Mouse (Mus musculus): ENCODE results near the gene Igfbp3. TPM values are rescaled to one million over a fixed set of nuclear protein-coding genes. Genes with fewer than 3 reads are reported as not detected.

Gene Igfbp3
- polyA plus RNA-seq, 1 experiment, result 22.6 TPM

DNA sequence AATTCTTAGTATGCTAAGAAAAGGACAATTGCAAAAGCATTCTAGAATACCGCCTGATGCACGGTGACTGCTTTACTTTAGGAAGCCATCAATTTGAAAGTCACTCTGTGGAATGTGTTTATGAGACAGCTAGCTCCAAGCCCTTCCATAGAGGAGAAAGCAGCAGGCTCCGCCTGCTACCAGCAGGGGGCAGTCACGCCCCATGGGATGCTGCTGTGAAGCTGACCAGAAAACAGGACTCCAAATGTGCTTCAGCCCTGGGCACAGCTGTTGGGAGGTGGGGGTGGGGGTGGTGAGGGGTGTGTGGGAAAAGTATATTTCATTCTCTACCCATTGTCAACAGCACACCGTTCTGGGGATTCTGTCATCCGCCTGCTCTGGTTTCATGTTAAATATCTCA, 3.4 kb downstream of the Igfbp3 start:
- DNase-seq (ENCODE audit: low read depth), result peak; percentile 82
- TF ChIP-seq POLR2A (IDR thresholded peaks at IDR 0.05; ENCODE audit: borderline replicate concordance, extremely low read depth, insufficient read depth, insufficient read length, poor library complexity, severe bottlenecking), result no peak
- peak; percentile 99 for TF ChIP-seq CTCF (IDR thresholded peaks at IDR 0.05; ENCODE audit: borderline replicate concordance, extremely low read depth, insufficient read depth, insufficient read length)

DNA sequence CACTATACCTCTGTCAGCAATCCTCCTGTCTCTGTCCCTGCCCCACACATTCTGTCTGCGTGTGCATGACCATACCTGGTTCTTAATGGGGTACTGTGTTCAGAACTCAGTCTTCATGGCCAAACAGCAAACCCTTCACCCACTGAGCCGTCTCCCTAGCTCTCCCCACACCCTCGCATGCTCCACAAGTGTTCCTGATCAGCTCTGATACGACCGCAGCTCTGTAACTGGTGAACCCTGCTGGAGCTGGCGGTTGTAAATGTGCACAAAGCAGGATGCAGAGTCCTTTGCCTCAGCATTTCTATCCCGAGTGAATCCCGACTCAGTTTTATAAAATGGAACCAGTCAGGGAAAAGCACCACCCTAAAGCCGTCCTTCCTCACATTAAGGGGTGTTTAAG, 9.9 kb downstream of the Igfbp3 start:
- DNase-seq (ENCODE audit: low read depth), result no peak
- no peak for TF ChIP-seq POLR2A (IDR thresholded peaks at IDR 0.05; ENCODE audit: borderline replicate concordance, extremely low read depth, insufficient read depth, insufficient read length, poor library complexity, severe bottlenecking)
- TF ChIP-seq CTCF (IDR thresholded peaks at IDR 0.05; ENCODE audit: borderline replicate concordance, extremely low read depth, insufficient read depth, insufficient read length), result no peak

DNA sequence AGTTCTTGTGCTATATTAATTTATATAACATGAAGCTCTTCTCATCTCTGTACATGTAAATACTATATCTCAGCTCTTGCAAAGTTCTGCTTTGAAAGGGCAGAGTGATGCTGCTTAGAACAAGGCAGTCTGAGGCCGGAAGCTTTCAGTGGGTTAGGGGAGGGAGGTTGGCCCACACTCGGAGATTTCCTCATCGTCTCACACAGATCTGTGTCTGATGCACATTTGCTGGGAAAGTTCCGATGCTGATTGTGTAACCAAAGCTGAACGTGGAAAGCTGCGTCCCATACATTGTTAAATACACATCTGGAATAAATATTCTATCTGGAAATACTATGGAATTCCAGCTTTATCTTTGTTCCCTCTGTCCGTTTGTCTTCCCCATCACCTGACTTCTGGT, 11.5 kb downstream of the Igfbp3 start:
- TF ChIP-seq POLR2A (IDR thresholded peaks at IDR 0.05; ENCODE audit: borderline replicate concordance, extremely low read depth, insufficient read depth, insufficient read length, poor library complexity, severe bottlenecking), result no peak
- TF ChIP-seq CTCF (IDR thresholded peaks at IDR 0.05; ENCODE audit: borderline replicate concordance, extremely low read depth, insufficient read depth, insufficient read length), result no peak
- no peak for DNase-seq (ENCODE audit: low read depth)

DNA sequence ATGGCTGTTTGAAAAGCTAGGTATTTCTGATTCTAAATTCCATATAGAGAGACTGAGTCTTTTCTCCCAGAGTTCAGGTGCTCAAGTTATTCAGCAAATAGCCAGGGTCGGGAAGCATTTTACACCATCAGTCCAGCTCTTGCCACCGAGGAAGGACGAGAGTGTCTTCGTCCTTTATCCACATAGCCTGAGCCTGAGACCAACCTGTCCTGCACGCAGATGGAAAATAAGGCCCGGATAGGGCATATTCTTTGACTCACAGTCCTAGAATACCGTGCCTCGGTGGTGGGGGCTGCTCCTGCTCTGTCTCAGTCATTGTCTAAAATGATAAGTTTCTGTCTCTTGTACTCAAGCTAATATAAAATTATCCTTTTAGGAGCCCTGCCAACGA, 13.3 kb downstream of the Igfbp3 start:
- no peak for DNase-seq (ENCODE audit: low read depth)
- TF ChIP-seq POLR2A (IDR thresholded peaks at IDR 0.05; ENCODE audit: borderline replicate concordance, extremely low read depth, insufficient read depth, insufficient read length, poor library complexity, severe bottlenecking) (no peak), CTCF (IDR thresholded peaks at IDR 0.05; ENCODE audit: borderline replicate concordance, extremely low read depth, insufficient read depth, insufficient read length) (no peak)

DNA sequence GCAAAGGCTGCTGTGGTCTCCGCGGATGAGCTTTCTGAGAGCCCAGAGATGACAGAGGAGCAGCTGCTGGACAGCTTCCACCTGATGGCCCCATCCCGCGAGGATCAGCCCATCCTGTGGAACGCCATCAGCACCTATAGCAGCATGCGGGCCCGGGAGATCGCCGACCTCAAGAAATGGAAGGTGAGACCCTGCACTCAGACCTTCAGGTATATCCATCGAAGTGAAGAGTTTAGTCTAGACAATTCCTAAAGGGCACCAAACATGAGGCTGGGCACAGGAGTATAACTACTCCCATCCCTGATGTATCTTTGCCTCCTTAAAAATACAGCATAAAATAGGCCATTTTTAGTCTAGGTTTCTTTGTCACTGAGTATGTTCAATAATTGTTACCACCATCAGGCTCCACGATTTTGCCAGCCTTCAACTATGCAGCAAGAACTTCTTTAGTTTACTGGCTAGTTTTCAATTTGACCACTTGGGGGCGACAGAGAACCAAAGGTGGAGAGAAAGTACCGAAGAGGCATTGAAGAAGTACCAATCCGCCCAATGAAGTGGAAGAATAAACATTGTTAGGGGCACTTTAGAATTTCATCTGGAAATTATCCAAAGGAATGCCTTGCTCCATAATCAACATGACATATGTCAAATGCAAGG, 13.9 kb downstream of the Igfbp3 start:
- DNase-seq (ENCODE audit: low read depth), result peak; percentile 82
- TF ChIP-seq CTCF (IDR thresholded peaks at IDR 0.05; ENCODE audit: borderline replicate concordance, extremely low read depth, insufficient read depth, insufficient read length) (peak; percentile 68; the same call in 1 of the 2 replicates), POLR2A (IDR thresholded peaks at IDR 0.05; ENCODE audit: borderline replicate concordance, extremely low read depth, insufficient read depth, insufficient read length, poor library complexity, severe bottlenecking) (no peak)

DNA sequence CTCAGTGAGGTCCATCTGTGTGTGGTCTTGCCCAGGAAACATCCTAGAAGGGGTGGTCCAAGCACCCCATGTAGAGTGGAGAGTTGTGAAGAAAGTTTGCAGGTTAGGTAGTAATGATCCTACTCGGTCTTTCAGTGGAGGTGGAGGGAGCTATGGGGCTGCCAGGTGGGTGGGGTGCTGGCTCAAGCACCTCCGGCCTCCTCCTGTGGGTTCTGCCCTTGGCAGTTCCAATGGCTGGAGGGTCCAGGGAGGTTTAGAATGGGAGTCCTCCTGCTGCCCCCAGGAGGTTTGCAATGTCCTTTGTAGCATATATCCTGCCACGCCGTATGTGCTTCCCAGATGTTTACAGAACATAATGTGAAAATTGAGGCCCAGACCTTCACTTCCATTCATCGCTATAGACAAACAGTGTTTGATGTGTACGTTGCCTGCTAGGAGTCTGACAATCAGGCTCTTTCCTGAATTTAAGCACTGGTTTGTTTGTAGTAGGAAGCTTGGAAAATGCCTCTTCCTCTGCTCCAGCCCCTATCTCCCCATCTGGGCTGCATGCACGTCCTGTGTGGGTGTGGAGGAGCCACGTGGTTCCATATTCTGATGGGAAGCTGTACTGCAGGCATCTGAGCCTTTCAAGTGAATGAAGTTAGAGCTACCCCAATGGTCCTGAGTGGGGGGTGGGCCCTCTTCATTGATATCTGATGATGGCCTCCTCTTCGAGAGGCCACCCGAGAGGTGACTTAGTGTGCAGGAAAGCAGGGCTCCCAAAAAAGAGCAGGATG, 15.1 kb downstream of the Igfbp3 start:
- no peak for DNase-seq (ENCODE audit: low read depth)
- TF ChIP-seq CTCF (IDR thresholded peaks at IDR 0.05; ENCODE audit: borderline replicate concordance, extremely low read depth, insufficient read depth, insufficient read length) (no peak), POLR2A (IDR thresholded peaks at IDR 0.05; ENCODE audit: borderline replicate concordance, extremely low read depth, insufficient read depth, insufficient read length, poor library complexity, severe bottlenecking) (no peak)

DNA sequence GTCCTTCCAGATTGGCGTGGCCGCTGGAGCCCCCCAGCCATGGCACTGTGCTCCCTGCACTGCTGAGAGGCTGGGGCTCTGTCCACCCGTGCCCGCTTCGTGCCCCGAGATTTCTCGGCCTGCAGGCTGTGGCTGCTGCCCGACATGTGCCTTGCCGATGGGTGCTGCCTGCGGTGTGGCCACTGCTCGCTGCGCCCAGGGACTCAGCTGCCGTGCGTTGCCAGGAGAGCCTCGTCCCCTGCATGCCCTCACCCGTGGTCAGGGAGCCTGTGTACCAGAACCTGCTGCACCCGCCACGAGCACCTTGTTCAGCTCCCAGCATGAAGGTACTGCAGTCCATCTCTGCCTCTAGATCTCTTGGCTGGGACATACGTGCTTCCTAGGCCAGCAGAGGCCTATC, 15.7 kb downstream of the Igfbp3 start:
- DNase-seq (ENCODE audit: low read depth), result no peak
- no peak for TF ChIP-seq CTCF (IDR thresholded peaks at IDR 0.05; ENCODE audit: borderline replicate concordance, extremely low read depth, insufficient read depth, insufficient read length)

DNA sequence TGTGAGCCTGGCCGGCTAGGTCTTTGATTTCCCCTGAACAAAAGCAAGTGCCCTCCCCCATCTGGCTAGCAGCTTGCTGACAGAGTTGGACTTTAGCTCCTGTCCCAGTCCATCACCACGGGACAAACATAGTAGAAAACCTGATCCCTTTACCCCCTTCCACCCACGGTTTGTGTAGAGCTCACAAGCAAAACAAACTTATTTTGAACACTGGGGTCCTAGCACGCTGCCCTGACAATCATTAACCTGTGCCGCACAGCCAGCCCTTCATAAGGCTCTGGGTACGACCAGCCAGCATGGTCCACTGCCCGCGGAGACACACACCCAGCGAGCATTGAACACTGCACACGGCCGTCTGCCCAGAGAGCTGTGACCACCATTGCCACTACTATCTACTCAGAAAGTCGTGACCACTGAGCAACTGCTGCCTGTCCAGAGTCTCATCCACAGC, 16.2 kb downstream of the Igfbp3 start, which contains the start of gene Igfbp1:
TSS of gene Igfbp1 (plus strand) at position 292 of the 451 bp plus-strand sequence.
- TF ChIP-seq POLR2A (IDR thresholded peaks at IDR 0.05; ENCODE audit: borderline replicate concordance, extremely low read depth, insufficient read depth, insufficient read length, poor library complexity, severe bottlenecking), result no peak
- no peak for TF ChIP-seq CTCF (IDR thresholded peaks at IDR 0.05; ENCODE audit: borderline replicate concordance, extremely low read depth, insufficient read depth, insufficient read length)
- DNase-seq (ENCODE audit: low read depth), result peak; percentile 31

DNA sequence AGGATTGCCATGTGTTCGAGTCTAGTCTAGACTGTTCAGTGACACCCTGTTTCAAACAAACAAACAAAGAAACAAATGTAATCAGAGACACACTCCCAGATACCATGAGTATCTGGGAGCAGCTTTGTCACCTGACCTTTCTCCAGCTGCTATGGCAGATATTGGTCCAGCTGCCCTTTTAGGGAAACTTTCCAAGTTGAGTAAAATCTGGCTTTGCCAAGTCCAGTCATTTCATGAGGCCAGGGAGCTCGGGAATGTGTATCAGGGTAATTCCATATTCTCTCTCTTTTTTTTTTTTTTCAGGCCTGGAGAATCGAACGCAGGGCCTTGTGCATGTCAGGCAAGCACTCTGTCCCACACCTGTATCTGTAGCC, 18.4 kb downstream of the Igfbp3 start:
- no peak for DNase-seq (ENCODE audit: low read depth)

DNA sequence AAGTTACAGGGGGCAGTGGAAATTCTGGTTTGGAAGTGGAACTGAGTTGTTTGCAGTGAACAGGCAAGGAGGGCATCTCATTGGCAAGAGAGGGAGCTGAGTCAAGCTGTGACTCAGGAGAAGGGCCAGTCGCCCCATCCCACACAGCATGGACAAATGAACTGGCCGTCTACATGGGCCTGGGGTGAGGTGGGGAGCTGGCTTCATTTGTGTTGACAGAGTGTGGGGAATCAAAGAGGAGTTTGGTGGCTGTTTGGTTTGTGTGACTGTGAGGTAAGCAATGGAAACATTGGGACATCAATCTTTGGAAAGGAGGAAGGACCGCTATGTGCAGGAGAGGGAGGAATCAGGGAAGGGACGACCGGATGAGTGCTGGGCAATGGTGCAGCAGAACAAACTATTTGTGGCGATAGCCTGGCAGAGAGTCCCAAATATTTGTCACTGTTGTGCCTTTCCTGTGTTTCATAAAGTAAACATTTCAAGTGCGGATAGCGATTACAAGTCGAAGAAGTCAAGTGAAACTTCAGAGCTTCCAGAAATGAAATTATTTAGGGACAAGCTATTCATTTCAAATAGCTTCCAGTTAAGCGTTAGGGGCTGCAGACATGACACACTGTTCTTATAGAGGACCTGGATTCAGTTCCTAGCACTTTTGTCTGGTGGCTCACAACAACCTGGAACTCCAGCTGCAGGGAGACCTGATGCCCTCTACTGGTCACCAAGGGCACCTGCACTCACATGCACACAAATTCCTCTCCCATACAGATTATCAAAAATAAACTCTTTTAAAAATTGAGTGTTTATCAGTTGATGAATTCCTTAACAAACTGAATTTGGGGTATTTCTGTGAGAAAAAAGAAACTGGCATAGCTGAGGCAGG, 19.1 kb downstream of the Igfbp3 start:
- no peak for TF ChIP-seq POLR2A (IDR thresholded peaks at IDR 0.05; ENCODE audit: borderline replicate concordance, extremely low read depth, insufficient read depth, insufficient read length, poor library complexity, severe bottlenecking)
- peak; percentile 35; the same call in 1 of the 2 replicates for TF ChIP-seq CTCF (IDR thresholded peaks at IDR 0.05; ENCODE audit: borderline replicate concordance, extremely low read depth, insufficient read depth, insufficient read length)

More for the DNA sequence above, 18.4 kb downstream of the Igfbp3 start:
- TF ChIP-seq POLR2A (IDR thresholded peaks at IDR 0.05; ENCODE audit: borderline replicate concordance, extremely low read depth, insufficient read depth, insufficient read length, poor library complexity, severe bottlenecking) (no peak), CTCF (IDR thresholded peaks at IDR 0.05; ENCODE audit: borderline replicate concordance, extremely low read depth, insufficient read depth, insufficient read length) (no peak)

DNA sequence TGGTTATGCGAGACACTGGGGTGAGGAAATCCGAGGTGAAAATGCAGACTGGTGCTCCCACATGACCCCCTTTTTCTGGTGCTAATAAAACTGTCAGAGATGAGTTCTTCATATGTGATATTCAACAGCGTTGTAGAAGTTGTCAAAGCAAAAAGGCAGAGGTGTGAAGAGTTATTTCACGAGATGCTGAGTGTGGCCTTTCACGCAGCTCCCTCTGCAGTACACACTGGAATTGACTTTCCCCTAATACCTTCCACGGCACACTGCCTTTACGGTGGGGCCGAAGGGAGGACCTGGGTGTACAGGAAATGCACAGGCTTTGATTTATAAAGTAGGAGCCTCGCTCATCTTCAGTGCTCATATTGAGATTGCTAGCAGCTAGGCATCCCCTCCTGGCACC, 20.6 kb downstream of the Igfbp3 start:
- DNase-seq (ENCODE audit: low read depth), result peak; percentile 28
- TF ChIP-seq CTCF (IDR thresholded peaks at IDR 0.05; ENCODE audit: borderline replicate concordance, extremely low read depth, insufficient read depth, insufficient read length), result no peak
- TF ChIP-seq POLR2A (IDR thresholded peaks at IDR 0.05; ENCODE audit: borderline replicate concordance, extremely low read depth, insufficient read depth, insufficient read length, poor library complexity, severe bottlenecking), result no peak

More for the DNA sequence above, 19.1 kb downstream of the Igfbp3 start:
- DNase-seq (ENCODE audit: low read depth), result no peak

Data from brain, embryonic 14.5 days (tissue).